Mouse (Mus musculus) lung, postnatal 0 days (tissue): ENCODE results near the gene Sike1.

ENCODE experiments used
- CTCF ChIP-seq: IDR thresholded peaks from 2 replicates; pipeline ENCODE4 v1.5.1; 2016; ENCODE audit warnings: antibody characterized with exemption, mild to moderate bottlenecking
- EP300 ChIP-seq: IDR thresholded peaks from 2 replicates; pipeline ENCODE4 v1.6.1; 2016; ENCODE audit warnings: antibody characterized with exemption, mild to moderate bottlenecking, control low read depth

DNA sequence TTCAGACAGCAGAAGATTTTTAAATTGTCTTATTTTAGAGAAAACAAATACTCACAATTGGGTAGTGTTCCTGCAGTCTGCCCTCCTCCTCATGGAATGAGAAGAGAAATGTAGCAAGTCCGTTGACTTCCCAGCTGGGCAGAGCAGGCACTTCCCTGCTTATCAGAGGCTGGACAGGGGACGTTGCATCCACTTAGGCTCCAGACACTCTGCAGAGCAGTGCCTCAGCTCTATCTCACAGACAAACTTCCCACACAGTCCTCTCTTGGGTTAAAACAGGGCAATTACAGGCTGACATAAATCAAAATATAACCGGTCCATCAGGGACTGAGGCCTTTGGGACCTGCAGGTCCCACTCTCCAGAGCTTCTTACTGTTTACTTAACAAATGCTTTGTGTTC is 31.5 kb upstream of the Sike1 start, which contains the start of gene Nr1h5:
- TF ChIP-seq CTCF (no peak), EP300 (no peak)
